Mouse (Mus musculus): Measurements from ENCODE around the gene Olfr901. TPM values are rescaled to one million over a fixed set of nuclear protein-coding genes. Genes with fewer than 3 reads are reported as not detected.

The Olfr901 gene
- polyA plus RNA-seq, 1 experiment from 2014 or later, result not detected

- Histone ChIP-seq H3K27me3 (ENCODE audit: control insufficient read depth, insufficient read depth, low read length) (no peaks in the 10 kb centered on the region), H3K4me1 (replicated peaks; ENCODE audit: control insufficient read depth, insufficient read depth) (no peaks in the 10 kb centered on the region), H3K4me2 (replicated peaks; ENCODE audit: low read depth) (no peak within 1 kb of the TSS), H3K27ac (replicated peaks) (no peak within 1 kb of the TSS), H3K4me3 (ENCODE audit: low read depth, low read length) (no peak within 1 kb of the TSS), H3K9me3 (ENCODE audit: control insufficient read depth, low read length) (no peaks in the 10 kb centered on the region), H3K9ac (ENCODE audit: low read length) (no peak within 1 kb of the TSS), H3K36me3 (ENCODE audit: control insufficient read depth, insufficient read depth, low read length) (no peaks in the 10 kb centered on the region)
- ATAC-seq (ENCODE audit: low FRiP score, low TSS enrichment) (no peak), DNase-seq (ENCODE audit: low spot score) (no peak)
- 90% methylated on average over 5 of the region's 5 CpGs for WGBS
- TF ChIP-seq EP300 (optimal IDR thresholded peaks at IDR 0.05) (no peak), CTCF (IDR thresholded peaks at IDR 0.05; ENCODE audit: low read depth) (no peak)
Measured at GRCm38 (mm10) chr9:38447352-38447751, 18.1 kb downstream of the Olfr901 start, which contains the start of gene Olfr902. Gene Olfr902, plus strand, starts transcription at chr9:38447652.

DNA sequence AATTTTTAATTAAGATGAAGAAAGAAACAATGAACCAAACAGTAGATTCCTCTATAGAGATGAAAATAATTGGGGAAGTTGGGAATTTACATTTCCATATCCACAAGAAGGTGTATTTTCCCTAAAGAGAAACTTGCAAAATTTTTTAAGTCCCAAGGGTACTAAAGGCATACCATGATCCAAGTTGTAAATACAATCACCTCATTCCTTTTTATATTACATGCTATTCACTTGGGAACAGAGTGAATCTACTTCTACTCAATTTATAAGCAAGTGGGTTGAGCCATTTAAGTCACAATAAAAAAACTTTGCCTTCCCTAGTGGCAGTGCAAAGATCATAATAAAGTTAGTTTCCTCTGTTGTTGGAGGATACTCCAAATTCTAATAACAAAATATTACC, 33.6 kb downstream of the Olfr901 start, which contains the start of gene Olfr904:
TSS of gene Olfr904 (plus strand) at position 301 of the 400 bp plus-strand sequence.
- Histone ChIP-seq H3K36me3 (ENCODE audit: control insufficient read depth, insufficient read depth, low read length) (no peaks in the 10 kb centered on the region), H3K9me3 (ENCODE audit: control insufficient read depth, low read length) (no peaks in the 10 kb centered on the region), H3K27me3 (ENCODE audit: control insufficient read depth, insufficient read depth, low read length) (no peaks in the 10 kb centered on the region), H3K4me3 (ENCODE audit: low read depth, low read length) (no peak within 1 kb of the TSS), H3K27ac (replicated peaks) (no peak within 1 kb of the TSS), H3K9ac (ENCODE audit: low read length) (no peak within 1 kb of the TSS), H3K4me2 (replicated peaks; ENCODE audit: low read depth) (no peak within 1 kb of the TSS), H3K4me1 (replicated peaks; ENCODE audit: control insufficient read depth, insufficient read depth) (no peaks in the 10 kb centered on the region)
- DNase-seq (ENCODE audit: low spot score), result no peak
- no peak for ATAC-seq (ENCODE audit: low FRiP score, low TSS enrichment)
- TF ChIP-seq CTCF (IDR thresholded peaks at IDR 0.05; ENCODE audit: low read depth) (no peak), EP300 (optimal IDR thresholded peaks at IDR 0.05) (no peak)

DNA sequence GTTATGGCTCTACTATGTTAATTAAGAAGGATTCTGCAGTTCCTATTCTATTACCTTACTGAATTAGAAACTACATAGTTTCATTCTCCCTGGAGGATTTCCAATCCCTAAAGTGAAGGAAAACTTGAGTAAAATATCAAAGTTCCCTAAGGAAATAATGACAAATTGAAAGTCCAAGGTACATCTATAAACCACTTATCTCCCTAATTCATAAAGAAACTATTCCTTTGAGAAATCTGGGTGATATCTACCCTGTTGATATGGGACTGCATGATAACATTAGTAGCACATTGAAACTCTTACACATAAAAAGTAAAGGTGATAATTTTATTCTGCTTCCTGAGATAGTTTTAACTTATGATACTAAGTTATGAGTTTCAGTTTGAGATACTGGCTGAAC, 41.6 kb downstream of the Olfr901 start, which contains the start of gene Olfr905:
TSS of gene Olfr905 (plus strand) at position 301 of the 400 bp plus-strand sequence.
- Histone ChIP-seq H3K27ac (replicated peaks) (no peak within 1 kb of the TSS), H3K4me1 (replicated peaks; ENCODE audit: control insufficient read depth, insufficient read depth) (no peaks in the 10 kb centered on the region), H3K4me2 (replicated peaks; ENCODE audit: low read depth) (no peak within 1 kb of the TSS), H3K9ac (ENCODE audit: low read length) (no peak within 1 kb of the TSS), H3K4me3 (ENCODE audit: low read depth, low read length) (no peak within 1 kb of the TSS), H3K36me3 (ENCODE audit: control insufficient read depth, insufficient read depth, low read length) (no peaks in the 10 kb centered on the region), H3K9me3 (ENCODE audit: control insufficient read depth, low read length) (no peaks in the 10 kb centered on the region), H3K27me3 (ENCODE audit: control insufficient read depth, insufficient read depth, low read length) (no peaks in the 10 kb centered on the region)
- TF ChIP-seq CTCF (IDR thresholded peaks at IDR 0.05; ENCODE audit: low read depth) (no peak), EP300 (optimal IDR thresholded peaks at IDR 0.05) (no peak)
- ATAC-seq (ENCODE audit: low FRiP score, low TSS enrichment) (no peak), DNase-seq (ENCODE audit: low spot score) (no peak)

Other genes with a start within 250 kb of the Olfr901 start
- gene Olfr891, start 248.6 kb upstream of the Olfr901 start, polyA plus RNA-seq (2015; fragmentation: Nextera tagmentation; extraction: Ambion mirVana), result not detected in 2 replicates
- 0.06 and 0.11 TPM in 2 replicates for gene Olfr893, start 221.1 kb upstream of the Olfr901 start, polyA plus RNA-seq (2015; fragmentation: Nextera tagmentation; extraction: Ambion mirVana)
- not detected in 2 replicates for gene Olfr894, start 211.4 kb upstream of the Olfr901 start, polyA plus RNA-seq (2015; fragmentation: Nextera tagmentation; extraction: Ambion mirVana)
- not detected in 2 replicates for gene Olfr143, start 176.7 kb upstream of the Olfr901 start, polyA plus RNA-seq (2015; fragmentation: Nextera tagmentation; extraction: Ambion mirVana)
- not detected in 2 replicates for gene Olfr895, start 161.6 kb upstream of the Olfr901 start, polyA plus RNA-seq (2015; fragmentation: Nextera tagmentation; extraction: Ambion mirVana)
- not detected in 2 replicates for gene Olfr896-ps1, start 138.3 kb upstream of the Olfr901 start, polyA plus RNA-seq (2015; fragmentation: Nextera tagmentation; extraction: Ambion mirVana)
- not detected in 2 replicates for gene Olfr25, start 100.4 kb upstream of the Olfr901 start, polyA plus RNA-seq (2015; fragmentation: Nextera tagmentation; extraction: Ambion mirVana)
- not detected in 2 replicates for gene Olfr898, start 81.0 kb upstream of the Olfr901 start, polyA plus RNA-seq (2015; fragmentation: Nextera tagmentation; extraction: Ambion mirVana)
- not detected in 2 replicates for gene Olfr250, start 62.6 kb upstream of the Olfr901 start, polyA plus RNA-seq (2015; fragmentation: Nextera tagmentation; extraction: Ambion mirVana)
- gene Olfr251, start 52.4 kb upstream of the Olfr901 start, polyA plus RNA-seq (2015; fragmentation: Nextera tagmentation; extraction: Ambion mirVana), result not detected in 2 replicates
- gene Olfr147, start 27.8 kb upstream of the Olfr901 start, polyA plus RNA-seq (2015; fragmentation: Nextera tagmentation; extraction: Ambion mirVana), result not detected in 2 replicates
- gene Olfr902, start 18.2 kb downstream of the Olfr901 start, polyA plus RNA-seq (2015; fragmentation: Nextera tagmentation; extraction: Ambion mirVana), result not detected in 2 replicates
- gene Olfr904, start 33.7 kb downstream of the Olfr901 start, polyA plus RNA-seq (2015; fragmentation: Nextera tagmentation; extraction: Ambion mirVana), result not detected in 2 replicates
- not detected in 2 replicates for gene Olfr905, start 41.7 kb downstream of the Olfr901 start, polyA plus RNA-seq (2015; fragmentation: Nextera tagmentation; extraction: Ambion mirVana)
- gene Olfr906, start 57.6 kb downstream of the Olfr901 start, polyA plus RNA-seq (2015; fragmentation: Nextera tagmentation; extraction: Ambion mirVana), result not detected in 2 replicates
- not detected in 2 replicates for gene Olfr907, start 66.3 kb downstream of the Olfr901 start, polyA plus RNA-seq (2015; fragmentation: Nextera tagmentation; extraction: Ambion mirVana)
- not detected in 2 replicates for gene Olfr911-ps1, start 92.1 kb downstream of the Olfr901 start, polyA plus RNA-seq (2015; fragmentation: Nextera tagmentation; extraction: Ambion mirVana)
- not detected in 2 replicates for gene Olfr910, start 108.4 kb downstream of the Olfr901 start, polyA plus RNA-seq (2015; fragmentation: Nextera tagmentation; extraction: Ambion mirVana)
- 0.01 TPM in 1 of 2 replicates, not detected in the other for gene Olfr912, start 150.7 kb downstream of the Olfr901 start, polyA plus RNA-seq (2015; fragmentation: Nextera tagmentation; extraction: Ambion mirVana)
- 0.04 TPM in 1 of 2 replicates, not detected in the other for gene Olfr913, start 163.3 kb downstream of the Olfr901 start, polyA plus RNA-seq (2015; fragmentation: Nextera tagmentation; extraction: Ambion mirVana)
- gene Olfr914, start 175.6 kb downstream of the Olfr901 start, polyA plus RNA-seq (2015; fragmentation: Nextera tagmentation; extraction: Ambion mirVana), result not detected in 2 replicates
- 0.02 TPM in 1 of 2 replicates, not detected in the other for gene Olfr916, start 230.4 kb downstream of the Olfr901 start, polyA plus RNA-seq (2015; fragmentation: Nextera tagmentation; extraction: Ambion mirVana)
- gene Olfr917, start 236.4 kb downstream of the Olfr901 start, polyA plus RNA-seq (2015; fragmentation: Nextera tagmentation; extraction: Ambion mirVana), result not detected in 2 replicates
- gene Olfr918, start 245.1 kb downstream of the Olfr901 start, polyA plus RNA-seq (2015; fragmentation: Nextera tagmentation; extraction: Ambion mirVana), result not detected in 2 replicates

Measured in stomach, postnatal 0 days (tissue).